Mouse (Mus musculus): ENCODE measurements at regions not wholly inside any gene's neighbourhood (a gene's known extent, or its start where the extent isn't known, plus 50 kb on each side); places are given as distances from the start of the nearest gene placed in this dataset.

DNA sequence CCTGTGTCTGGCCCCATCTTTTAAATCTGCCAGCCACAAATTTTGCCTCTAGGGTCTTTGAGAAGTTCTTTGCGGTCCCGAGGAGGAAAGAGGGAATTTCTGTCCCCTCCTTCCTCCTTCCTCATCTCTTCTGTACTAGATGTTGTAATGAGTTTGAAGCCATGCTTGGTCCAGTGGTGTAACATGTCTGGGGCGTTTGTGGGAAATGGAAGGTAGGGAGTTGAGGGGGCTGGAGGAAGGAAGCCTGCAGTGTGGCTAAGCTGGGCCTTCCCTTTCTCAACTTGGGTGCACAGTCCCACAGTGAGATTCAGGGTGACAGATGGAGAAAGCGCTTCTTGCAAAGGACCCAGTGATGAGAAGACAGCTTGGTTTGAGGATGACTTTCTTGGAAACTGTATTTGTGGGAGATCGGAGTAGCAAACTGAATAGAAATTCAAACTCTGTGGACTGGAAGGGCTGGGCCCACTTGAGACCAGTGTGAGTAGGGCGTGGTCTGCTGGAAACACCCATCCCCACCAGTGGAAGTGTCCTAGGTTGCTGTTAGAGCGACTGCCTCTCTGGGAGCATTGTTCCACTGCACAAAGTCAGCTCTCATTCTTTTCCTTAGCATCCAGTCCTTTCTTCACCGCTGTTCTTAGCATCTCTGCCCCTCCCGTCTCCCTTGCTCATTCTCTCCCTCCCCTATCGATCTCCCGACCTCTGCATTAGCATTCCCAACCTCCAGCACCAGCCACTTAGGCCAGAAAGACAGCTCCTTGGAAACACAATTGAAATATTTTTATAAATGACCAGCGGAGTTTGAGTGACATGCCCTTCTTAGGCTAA, 162.5 kb upstream of the 4931429L15Rik start:
- Histone ChIP-seq H3K9me3 (ENCODE audit: low read depth, low read length) (no peaks in the 10 kb centered on the region), H3K4me2 (no peak overlapping the region), H3K36me3 (ENCODE audit: insufficient read depth) (no peaks in the 10 kb centered on the region), H3K4me1 (ENCODE audit: insufficient read depth) (no peaks in the 10 kb centered on the region), H3K27ac (ENCODE audit: low read depth) (no peak overlapping the region), H3K9ac (no peak overlapping the region), H3K4me3 (ENCODE audit: low read depth, low read length) (no peak overlapping the region), H3K27me3 (ENCODE audit: insufficient read depth, low read length) (no peaks in the 10 kb centered on the region)
- DNase-seq (no peak), ATAC-seq (ENCODE audit: insufficient read depth) (no peak)
- 65% methylated on average over 12 of the region's 12 CpGs for WGBS
- no peak for TF ChIP-seq CTCF (IDR thresholded peaks at IDR 0.05; ENCODE audit: low read depth)

DNA sequence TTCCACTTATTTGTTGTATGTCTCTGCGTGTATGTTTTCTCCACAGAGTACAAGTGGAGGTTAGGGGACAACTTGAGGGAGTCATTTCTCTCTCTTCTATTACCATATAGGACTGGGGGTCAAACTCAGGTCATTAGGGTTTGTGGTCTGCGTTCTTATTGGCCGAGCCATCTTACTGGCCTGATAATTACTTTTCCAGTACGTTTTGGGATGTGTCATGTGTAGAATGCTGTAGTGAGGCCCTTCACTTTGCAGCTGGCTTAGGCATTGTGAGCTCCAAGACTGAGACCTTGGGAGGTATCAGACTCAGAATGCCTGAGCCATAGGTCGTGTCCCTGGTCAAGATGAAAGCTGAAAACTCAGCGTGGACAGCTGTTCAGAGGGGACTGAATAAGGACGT, 161.7 kb upstream of the 4931429L15Rik start:
- no peak overlapping the region for H3K4me2 ChIP-seq
- H3K9ac ChIP-seq = no peak overlapping the region
- H3K27me3 ChIP-seq (ENCODE audit: insufficient read depth, low read length) = no peaks in the 10 kb centered on the region
- ATAC-seq (ENCODE audit: insufficient read depth) (no peak), DNase-seq (no peak)
- H3K27ac ChIP-seq (ENCODE audit: low read depth) = no peak overlapping the region
- no peaks in the 10 kb centered on the region for H3K36me3 ChIP-seq (ENCODE audit: insufficient read depth)
- no peaks in the 10 kb centered on the region for H3K9me3 ChIP-seq (ENCODE audit: low read depth, low read length)
- no peak overlapping the region for H3K4me3 ChIP-seq (ENCODE audit: low read depth, low read length)
- TF ChIP-seq CTCF (IDR thresholded peaks at IDR 0.05; ENCODE audit: low read depth) = no peak
- WGBS = 50% methylated on average over 7 of the region's 7 CpGs
- H3K4me1 ChIP-seq (ENCODE audit: insufficient read depth) = no peaks in the 10 kb centered on the region

DNA sequence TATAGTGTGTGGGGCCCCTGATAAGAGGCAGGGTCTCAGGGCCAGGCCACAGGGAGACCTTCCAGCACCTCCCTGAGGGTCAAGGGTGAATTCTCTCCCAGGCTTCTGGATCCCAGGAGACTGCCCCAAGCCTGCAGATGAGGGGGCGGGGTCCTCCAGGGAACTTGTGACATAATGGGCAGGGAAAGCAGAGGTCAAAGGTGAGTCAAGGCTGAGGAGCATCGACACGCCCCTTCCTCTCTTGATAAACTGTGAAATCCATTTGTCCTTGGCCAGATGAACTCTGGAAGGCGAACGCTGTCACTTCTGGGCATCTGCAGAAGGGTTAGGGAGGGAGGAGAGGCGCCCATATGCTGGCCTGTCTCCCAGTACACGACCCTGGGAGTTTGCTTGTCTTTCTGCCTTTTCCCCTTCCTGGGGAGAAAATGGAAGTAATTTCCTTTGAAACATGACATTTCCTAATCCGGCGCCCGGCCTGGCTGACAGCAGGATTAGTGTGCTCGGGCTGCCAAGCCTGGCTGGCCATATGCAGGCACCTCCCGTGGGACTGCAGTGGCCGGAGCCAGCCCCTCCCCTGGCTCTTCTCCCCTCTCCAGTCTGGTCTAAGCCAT, 160.4 kb upstream of the 4931429L15Rik start:
- Histone ChIP-seq H3K4me2 (peak overlapping the region; percentile 10; the same call in 1 of the 2 replicates), H3K36me3 (ENCODE audit: insufficient read depth) (no peaks in the 10 kb centered on the region), H3K9ac (no peak overlapping the region), H3K9me3 (ENCODE audit: low read depth, low read length) (no peaks in the 10 kb centered on the region), H3K4me3 (ENCODE audit: low read depth, low read length) (no peak overlapping the region), H3K4me1 (ENCODE audit: insufficient read depth) (no peaks in the 10 kb centered on the region), H3K27ac (ENCODE audit: low read depth) (no peak overlapping the region), H3K27me3 (ENCODE audit: insufficient read depth, low read length) (no peaks in the 10 kb centered on the region)
- peak; percentile 69 for DNase-seq
- WGBS = 11% methylated on average over 13 of the region's 13 CpGs
- ATAC-seq (ENCODE audit: insufficient read depth) = peak; percentile 75
- no peak for TF ChIP-seq CTCF (IDR thresholded peaks at IDR 0.05; ENCODE audit: low read depth)

DNA sequence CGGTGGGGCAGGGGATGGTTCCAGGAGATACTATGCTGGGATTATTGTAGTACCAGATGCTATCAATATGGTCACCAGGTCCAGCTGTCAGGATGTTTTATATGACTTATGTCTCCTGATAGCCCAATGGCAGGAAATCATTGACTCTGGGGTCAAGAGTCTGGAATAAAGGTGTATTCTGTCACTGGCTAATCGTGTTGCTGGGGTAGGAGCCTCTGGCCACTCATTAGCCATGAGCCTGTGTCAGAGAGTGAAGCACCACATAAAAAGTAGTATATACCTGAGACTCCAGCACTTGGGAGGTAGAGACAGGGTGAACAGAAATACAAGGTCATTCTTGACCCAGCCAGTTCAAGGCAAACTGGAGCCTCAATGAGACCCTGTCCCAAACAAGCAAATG, 158.8 kb upstream of the 4931429L15Rik start:
- Histone ChIP-seq H3K36me3 (ENCODE audit: insufficient read depth) (no peaks in the 10 kb centered on the region), H3K4me3 (ENCODE audit: low read depth, low read length) (no peak overlapping the region), H3K4me1 (ENCODE audit: insufficient read depth) (no peaks in the 10 kb centered on the region), H3K9ac (no peak overlapping the region), H3K9me3 (ENCODE audit: low read depth, low read length) (no peaks in the 10 kb centered on the region), H3K4me2 (no peak overlapping the region), H3K27ac (ENCODE audit: low read depth) (no peak overlapping the region), H3K27me3 (ENCODE audit: insufficient read depth, low read length) (no peaks in the 10 kb centered on the region)
- ATAC-seq (ENCODE audit: insufficient read depth) (no peak), DNase-seq (no peak)
- WGBS = 37% methylated on average over 2 of the region's 2 CpGs
- no peak for TF ChIP-seq CTCF (IDR thresholded peaks at IDR 0.05; ENCODE audit: low read depth)

DNA sequence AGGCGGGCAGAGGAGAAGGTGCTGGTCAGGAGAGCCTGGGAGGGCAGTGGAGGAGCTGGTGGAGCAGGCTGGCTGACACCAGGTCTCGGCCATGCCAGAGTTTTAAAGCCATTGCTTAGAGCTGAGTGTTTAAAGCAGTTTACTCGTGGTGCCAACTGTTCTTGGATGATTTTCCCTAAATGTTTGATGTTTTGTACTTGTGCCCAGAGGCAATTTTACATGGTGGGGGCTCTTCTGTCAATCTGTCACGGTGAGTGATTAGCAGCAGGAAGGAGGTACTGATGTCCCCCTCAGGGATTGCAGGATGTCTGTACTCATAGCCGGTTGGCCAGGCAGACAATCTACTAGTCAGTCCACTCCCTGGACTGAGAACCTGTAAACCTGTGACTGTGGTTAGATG, 156.7 kb upstream of the 4931429L15Rik start:
- H3K27me3 ChIP-seq (ENCODE audit: insufficient read depth, low read length) = no peaks in the 10 kb centered on the region
- H3K27ac ChIP-seq (ENCODE audit: low read depth) = no peak overlapping the region
- DNase-seq = no peak
- H3K9me3 ChIP-seq (ENCODE audit: low read depth, low read length) = no peaks in the 10 kb centered on the region
- ATAC-seq (ENCODE audit: insufficient read depth) = no peak
- H3K4me1 ChIP-seq (ENCODE audit: insufficient read depth) = no peaks in the 10 kb centered on the region
- no peaks in the 10 kb centered on the region for H3K36me3 ChIP-seq (ENCODE audit: insufficient read depth)
- H3K4me3 ChIP-seq (ENCODE audit: low read depth, low read length) = no peak overlapping the region
- no peak for TF ChIP-seq CTCF (IDR thresholded peaks at IDR 0.05; ENCODE audit: low read depth)
- WGBS = 55% methylated on average over 5 of the region's 5 CpGs
- H3K4me2 ChIP-seq = no peak overlapping the region
- no peak overlapping the region for H3K9ac ChIP-seq

DNA sequence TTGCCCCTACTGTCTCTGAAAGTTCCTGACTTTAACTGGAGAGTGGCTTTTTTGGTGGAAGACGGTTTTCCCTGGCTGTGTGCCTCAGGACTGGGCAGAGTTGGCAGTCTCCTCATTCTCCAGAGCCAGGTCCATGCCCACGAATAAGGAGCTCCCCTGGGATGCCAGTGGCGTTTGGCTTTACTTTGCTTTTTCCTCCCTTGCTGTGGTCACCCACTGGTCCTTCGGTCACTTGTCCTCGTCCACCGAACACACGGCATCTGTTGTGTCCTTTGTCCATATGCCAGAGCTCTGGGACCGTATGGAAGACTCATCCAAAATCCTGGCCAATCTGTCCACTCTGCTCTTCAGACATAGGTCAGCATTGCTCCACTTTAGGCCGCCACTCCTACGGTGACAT, 153.9 kb upstream of the 4931429L15Rik start:
- DNase-seq (no peak), ATAC-seq (ENCODE audit: insufficient read depth) (no peak)
- no peaks in the 10 kb centered on the region for H3K4me1 ChIP-seq (ENCODE audit: insufficient read depth)
- H3K4me3 ChIP-seq (ENCODE audit: low read depth, low read length) = no peak overlapping the region
- no peak overlapping the region for H3K4me2 ChIP-seq
- H3K27me3 ChIP-seq (ENCODE audit: insufficient read depth, low read length) = no peaks in the 10 kb centered on the region
- TF ChIP-seq CTCF (IDR thresholded peaks at IDR 0.05; ENCODE audit: low read depth) = no peak
- no peak overlapping the region for H3K9ac ChIP-seq
- 78% methylated on average over 10 of the region's 10 CpGs for WGBS
- no peaks in the 10 kb centered on the region for H3K9me3 ChIP-seq (ENCODE audit: low read depth, low read length)
- H3K36me3 ChIP-seq (ENCODE audit: insufficient read depth) = no peaks in the 10 kb centered on the region
- no peak overlapping the region for H3K27ac ChIP-seq (ENCODE audit: low read depth)

DNA sequence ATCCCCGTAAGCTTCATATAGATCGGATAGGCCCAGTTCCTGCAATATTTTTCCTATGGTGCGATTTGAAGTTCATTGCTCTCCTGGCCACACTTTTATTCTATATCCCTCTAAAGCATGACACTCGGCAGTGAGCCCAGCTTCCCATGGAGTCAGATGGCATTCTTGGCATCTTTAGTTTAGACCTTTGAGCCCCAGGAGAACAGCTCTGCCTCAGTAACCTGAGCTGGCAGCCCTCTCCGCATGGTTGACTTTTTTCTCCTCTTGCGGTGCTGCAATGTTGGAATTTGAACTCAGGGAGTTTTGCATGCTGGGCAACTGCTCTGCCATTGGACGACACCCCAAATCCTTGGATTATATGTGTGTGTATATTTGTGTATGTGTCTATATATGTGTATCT, 149.7 kb upstream of the 4931429L15Rik start:
- no peak overlapping the region for H3K4me2 ChIP-seq
- no peak overlapping the region for H3K27ac ChIP-seq (ENCODE audit: low read depth)
- H3K4me1 ChIP-seq (ENCODE audit: insufficient read depth) = no peaks in the 10 kb centered on the region
- no peaks in the 10 kb centered on the region for H3K36me3 ChIP-seq (ENCODE audit: insufficient read depth)
- TF ChIP-seq CTCF (IDR thresholded peaks at IDR 0.05; ENCODE audit: low read depth) = no peak
- no peaks in the 10 kb centered on the region for H3K27me3 ChIP-seq (ENCODE audit: insufficient read depth, low read length)
- H3K4me3 ChIP-seq (ENCODE audit: low read depth, low read length) = no peak overlapping the region
- no peak for DNase-seq
- WGBS = 74% methylated on average over 7 of the region's 7 CpGs
- H3K9me3 ChIP-seq (ENCODE audit: low read depth, low read length) = no peaks in the 10 kb centered on the region
- H3K9ac ChIP-seq = no peak overlapping the region
- no peak for ATAC-seq (ENCODE audit: insufficient read depth)

All from lung, embryonic 14.5 days (tissue).